Mouse (Mus musculus): Measurements from ENCODE around the gene Sprr2b.
"Not testable (repeated sequence)": the region's sequence is repeated elsewhere in the genome, so short reads cannot be mapped to it uniquely, and the experiment has no call there.

Gene Sprr2b

GRCm38 (mm10) chr3:92316320-92316719, at the start of gene Sprr2b:
TSS of gene Sprr2b (plus strand) at chr3:92316620.
- in situ Hi-C loops (cut with MboI; ENCODE audit: unreplicated experiment in 2 of 2), result no loop called here

GRCm38 (mm10) chr3:92271414-92271985, 44.9 kb upstream of the Sprr2b start:
- in situ Hi-C loops (cut with MboI; ENCODE audit: unreplicated experiment in 2 of 2), result not testable (repeated sequence)

GRCm38 (mm10) chr3:92273504-92273903, 42.9 kb upstream of the Sprr2b start:
- in situ Hi-C loops (cut with MboI; ENCODE audit: unreplicated experiment in 2 of 2), result not testable (repeated sequence)

GRCm38 (mm10) chr3:92274018-92274417, 42.4 kb upstream of the Sprr2b start:
- in situ Hi-C loops (cut with MboI; ENCODE audit: unreplicated experiment in 2 of 2), result not testable (repeated sequence)

DNA sequence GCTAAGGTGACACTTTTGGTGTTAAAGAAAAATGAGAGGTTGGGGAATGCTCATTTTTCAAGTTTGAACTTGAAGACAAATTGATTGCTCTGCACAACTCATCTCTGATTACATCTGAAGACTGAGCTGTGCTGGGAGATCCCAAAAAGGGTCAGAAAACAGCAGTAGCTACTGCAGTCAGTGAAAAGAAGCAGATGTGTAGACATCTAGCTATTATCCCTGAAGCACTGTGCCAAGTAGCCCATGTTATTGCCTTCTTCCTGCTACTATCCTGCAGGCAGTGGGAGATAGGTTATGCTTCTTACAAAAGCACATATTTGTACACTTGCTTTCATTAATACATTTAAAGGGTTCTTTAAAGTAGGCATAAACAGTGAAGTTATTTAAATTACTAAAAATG, 36.8 kb upstream of the Sprr2b start:
- in situ Hi-C loops (cut with MboI; ENCODE audit: unreplicated experiment in 2 of 2), result not testable (repeated sequence)

GRCm38 (mm10) chr3:92280963-92281606, 35.3 kb upstream of the Sprr2b start:
- in situ Hi-C loops (cut with MboI; ENCODE audit: unreplicated experiment in 2 of 2), result not testable (repeated sequence)

DNA sequence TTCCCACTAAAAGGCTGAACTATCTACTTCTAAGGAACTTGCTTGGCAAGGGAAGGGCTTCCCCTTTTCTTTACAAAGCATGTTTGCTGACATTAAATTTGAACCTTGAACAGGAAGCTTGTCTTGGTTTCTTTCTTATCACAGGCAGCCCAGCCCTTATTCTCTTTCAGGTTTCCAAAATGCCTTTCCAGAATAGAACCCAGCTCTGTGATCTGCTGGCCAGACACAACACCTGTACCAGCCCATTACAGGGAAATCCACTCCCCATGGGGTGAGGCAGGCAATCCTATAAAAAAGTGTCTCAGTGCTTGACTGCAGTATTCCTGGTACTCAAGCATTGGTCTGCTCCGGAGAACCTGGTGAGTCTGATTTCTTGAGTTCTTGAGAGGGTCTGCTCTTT, 31.3 kb upstream of the Sprr2b start, which contains the start of gene Sprr2a3:
Sprr2a3 (plus strand) TSS at position 317 of the 400 bp plus-strand sequence.
- in situ Hi-C loops (cut with MboI; ENCODE audit: unreplicated experiment in 2 of 2), result not testable (repeated sequence)

GRCm38 (mm10) chr3:92288489-92288888, 27.9 kb upstream of the Sprr2b start:
- in situ Hi-C loops (cut with MboI; ENCODE audit: unreplicated experiment in 2 of 2), result not testable (repeated sequence)

DNA sequence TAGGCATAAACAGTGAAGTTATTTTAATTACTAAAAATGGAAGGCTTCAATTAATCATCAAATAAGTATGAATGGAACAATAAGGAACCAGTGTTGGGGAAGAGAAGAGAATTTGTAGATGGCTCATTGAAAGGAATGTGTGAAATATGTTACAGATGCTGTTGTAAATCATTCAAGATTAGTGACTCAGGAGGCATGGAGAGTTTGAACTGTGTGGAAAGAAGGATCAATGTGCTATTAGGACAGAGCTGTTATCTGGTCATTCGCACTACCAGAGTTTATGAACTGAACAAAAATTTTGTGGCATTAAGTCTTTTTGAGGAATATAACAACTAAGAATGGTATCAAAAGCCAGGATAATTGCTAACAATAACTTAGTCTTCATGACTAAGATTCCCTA, 9.0 kb upstream of the Sprr2b start:
- in situ Hi-C loops (cut with MboI; ENCODE audit: unreplicated experiment in 2 of 2), result no loop called here

DNA sequence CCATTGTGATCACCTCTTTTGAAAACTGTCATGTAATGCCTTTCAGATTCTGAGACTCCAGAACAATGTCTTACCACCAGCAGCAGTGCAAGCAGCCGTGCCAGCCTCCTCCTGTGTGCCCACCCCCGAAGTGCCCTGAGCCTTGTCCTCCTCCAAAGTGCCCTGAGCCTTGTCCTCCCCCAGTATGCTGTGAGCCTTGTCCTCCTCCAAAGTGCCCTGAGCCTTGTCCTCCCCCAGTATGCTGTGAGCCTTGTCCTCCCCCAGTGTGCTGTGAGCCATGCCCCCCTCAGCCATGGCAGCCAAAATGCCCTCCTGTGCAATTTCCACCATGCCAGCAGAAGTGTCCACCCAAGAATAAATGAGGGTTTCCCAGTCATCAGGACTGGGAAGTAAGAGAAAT, 964 bp downstream of the Sprr2b start:
- in situ Hi-C loops (cut with MboI; ENCODE audit: unreplicated experiment in 2 of 2), result no loop called here

DNA sequence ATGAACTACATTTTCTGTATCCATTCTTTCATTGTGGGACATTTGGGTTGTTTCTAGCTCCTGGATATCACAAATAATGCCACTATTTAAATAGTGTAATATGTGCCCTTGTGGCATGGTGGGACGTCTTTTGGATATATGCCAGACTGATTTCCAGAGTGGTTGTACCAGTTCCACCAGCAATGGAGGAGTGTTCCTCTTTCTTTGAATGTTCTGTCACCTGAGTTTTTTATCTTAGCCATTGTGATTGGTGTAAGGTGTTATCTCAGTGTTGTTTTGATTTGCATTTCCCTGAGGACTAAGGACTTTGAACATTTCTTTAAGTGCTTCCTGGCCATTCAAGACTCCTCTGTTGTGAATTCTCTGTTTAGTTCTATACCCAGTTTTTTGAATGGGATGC, 19.9 kb downstream of the Sprr2b start:
- in situ Hi-C loops (cut with MboI; ENCODE audit: unreplicated experiment in 2 of 2), result no loop called here

DNA sequence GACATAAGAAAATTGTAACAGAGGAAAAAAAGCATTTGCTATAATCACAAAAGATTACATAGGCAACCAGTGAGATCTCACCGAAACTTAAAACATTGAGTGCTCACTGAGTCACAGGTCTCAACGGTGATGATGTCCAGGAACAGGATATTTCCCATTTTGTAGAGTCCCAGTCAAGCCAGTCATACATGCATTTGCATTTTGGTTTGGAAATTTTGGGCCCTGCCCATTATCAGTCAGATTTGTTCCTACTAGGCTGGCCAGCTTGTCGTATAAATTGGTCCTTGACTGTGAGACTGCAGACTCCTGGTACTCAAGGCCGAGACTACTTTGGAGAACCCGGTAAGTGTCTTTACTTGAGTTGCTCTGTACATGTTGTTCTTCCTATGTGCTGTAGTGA, 22.4 kb downstream of the Sprr2b start, which contains the start of gene Sprr2d:
Sprr2d (plus strand) TSS at position 301 of the 400 bp plus-strand sequence.
- in situ Hi-C loops (cut with MboI; ENCODE audit: unreplicated experiment in 2 of 2), result no loop called here

DNA sequence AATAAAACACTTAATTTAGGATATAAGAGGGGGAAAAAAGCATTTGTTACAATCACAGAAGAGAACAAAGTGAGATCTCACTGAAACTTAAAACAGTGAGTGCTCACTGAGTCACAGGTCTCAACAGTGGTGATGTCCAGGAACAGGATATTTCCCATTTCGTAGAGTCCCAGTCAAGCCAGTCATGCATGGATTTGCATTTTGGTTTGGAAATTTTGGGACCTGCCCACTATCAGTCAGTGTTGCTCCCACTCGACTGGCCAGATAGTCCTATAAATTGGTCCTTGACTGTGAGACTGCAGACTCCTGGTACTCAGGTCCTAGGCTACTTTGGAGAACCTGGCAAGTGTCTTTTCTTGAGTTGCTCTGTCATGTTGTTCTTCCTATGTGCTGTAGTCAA, 35.4 kb downstream of the Sprr2b start, which contains the start of gene Sprr2e:
Sprr2e (plus strand) TSS at position 301 of the 400 bp plus-strand sequence.
- in situ Hi-C loops (cut with MboI; ENCODE audit: unreplicated experiment in 2 of 2), result no loop called here

GRCm38 (mm10) chr3:92361619-92362018, 45.2 kb downstream of the Sprr2b start:
- in situ Hi-C loops (cut with MboI; ENCODE audit: unreplicated experiment in 2 of 2), result no loop called here

GRCm38 (mm10) chr3:92364887-92365286, 48.5 kb downstream of the Sprr2b start, which contains the start of gene Sprr2f:
TSS of gene Sprr2f (plus strand) at chr3:92365187.
- in situ Hi-C loops (cut with MboI; ENCODE audit: unreplicated experiment in 2 of 2), result no loop called here
